ENCODE assay signal across 10 mouse cellular contexts in the genomic region with DNA sequence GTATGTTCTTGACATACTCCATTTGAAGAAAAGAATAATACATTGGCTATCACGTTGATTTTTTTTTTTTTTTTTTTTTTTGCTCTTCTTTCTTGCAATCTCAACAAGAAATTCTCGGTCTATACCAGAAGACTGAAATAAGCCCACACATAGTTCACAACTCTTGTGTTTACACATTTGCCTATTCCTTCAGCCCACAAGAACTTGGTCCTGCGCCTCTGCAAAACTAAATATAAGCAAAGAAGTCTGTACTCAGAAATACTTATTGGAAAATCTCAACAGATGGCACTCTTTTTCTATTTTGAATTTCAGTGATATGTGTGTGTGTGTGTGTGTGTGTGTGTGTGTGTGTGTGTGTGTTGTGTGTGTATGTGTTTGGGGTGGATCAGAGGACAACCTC.
"Had no signal": no experiment of that assay in that cellular context is flagged by ENCODE, and none has a peak within 500 bp of the region (broad histone marks: within the 10 kb centered on the region; RNA-seq: fewer than 3 reads in every experiment).

No protein-coding gene starts in this region.

- DNase-seq: lung, adult 18-20 months; lung, embryonic 14.5 days; lung, postnatal 10 days; lung, postnatal 4 days; midbrain, embryonic 14.5 days; retina, postnatal 1 day; spleen, adult 18-20 months; thymus, adult 2 months; thymus, postnatal 25 days; thymus, postnatal 4 days had no signal
